Mouse (Mus musculus): ENCODE results near the gene Gm17428. TPM values are rescaled to one million over a fixed set of nuclear protein-coding genes. Genes with fewer than 3 reads are reported as not detected.
"Not testable (repeated sequence)": the region's sequence is repeated elsewhere in the genome, so short reads cannot be mapped to it uniquely, and the experiment has no call there.

The Gm17428 gene
- total RNA-seq, 1 experiment from 2014 or later, result not detected

DNA sequence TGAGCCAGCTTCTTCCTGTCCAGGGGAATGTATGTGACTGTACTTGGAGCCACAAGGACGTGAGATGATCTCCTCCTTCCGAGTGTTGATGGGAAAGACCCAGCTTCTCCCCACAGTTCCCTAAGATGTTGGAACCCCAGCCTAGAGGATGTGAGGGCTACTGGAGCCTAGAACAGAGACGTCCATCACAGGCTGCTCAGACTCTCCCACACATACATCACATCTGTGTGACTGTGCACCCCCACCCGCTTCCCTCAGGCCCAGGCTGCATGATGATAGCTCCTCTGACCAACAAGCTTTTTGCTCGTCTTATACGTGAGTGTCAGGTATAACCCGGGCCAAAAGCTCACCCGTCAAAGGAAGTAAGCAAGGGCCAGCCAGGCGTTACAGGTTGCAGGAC, 28.0 kb upstream of the Gm17428 start:
- no peak for ATAC-seq (ENCODE audit: extremely low read depth, insufficient number of reproducible peaks, low FRiP score, poor library complexity, severe bottlenecking)

DNA sequence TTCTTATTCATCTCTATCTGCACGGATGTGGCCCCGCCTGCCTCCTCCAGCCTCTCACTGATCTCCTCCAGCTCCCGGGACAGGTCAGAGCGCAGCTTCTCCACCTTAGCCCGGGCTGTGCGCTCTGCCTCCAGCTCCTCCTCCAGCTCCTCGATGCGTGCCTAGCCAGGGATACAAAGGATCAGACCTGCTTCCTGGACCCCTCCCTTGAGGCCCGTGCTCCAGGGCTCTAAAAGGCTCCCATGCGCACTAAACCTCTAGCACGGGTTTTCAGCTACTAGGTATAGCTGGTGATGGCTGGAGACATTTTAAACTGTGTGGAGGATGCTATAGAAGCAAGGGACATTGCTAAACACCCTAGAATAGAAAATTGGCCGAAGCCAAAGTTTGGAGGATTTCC, 26.2 kb upstream of the Gm17428 start:
- ATAC-seq (ENCODE audit: extremely low read depth, insufficient number of reproducible peaks, low FRiP score, poor library complexity, severe bottlenecking), result no peak

- no peak for ATAC-seq (ENCODE audit: extremely low read depth, insufficient number of reproducible peaks, low FRiP score, poor library complexity, severe bottlenecking)
Observed at GRCm38 (mm10) chr14:54951587-54951986, 25.1 kb upstream of the Gm17428 start.

GRCm38 (mm10) chr14:54953664-54954206, 23.0 kb upstream of the Gm17428 start:
- ATAC-seq (ENCODE audit: extremely low read depth, insufficient number of reproducible peaks, low FRiP score, poor library complexity, severe bottlenecking), result no peak

GRCm38 (mm10) chr14:54954474-54954873, 22.3 kb upstream of the Gm17428 start:
- ATAC-seq (ENCODE audit: extremely low read depth, insufficient number of reproducible peaks, low FRiP score, poor library complexity, severe bottlenecking), result no peak

GRCm38 (mm10) chr14:54955481-54955880, 21.3 kb upstream of the Gm17428 start:
- no peak for ATAC-seq (ENCODE audit: extremely low read depth, insufficient number of reproducible peaks, low FRiP score, poor library complexity, severe bottlenecking)

GRCm38 (mm10) chr14:54956533-54956932, 20.2 kb upstream of the Gm17428 start:
- no peak for ATAC-seq (ENCODE audit: extremely low read depth, insufficient number of reproducible peaks, low FRiP score, poor library complexity, severe bottlenecking)

DNA sequence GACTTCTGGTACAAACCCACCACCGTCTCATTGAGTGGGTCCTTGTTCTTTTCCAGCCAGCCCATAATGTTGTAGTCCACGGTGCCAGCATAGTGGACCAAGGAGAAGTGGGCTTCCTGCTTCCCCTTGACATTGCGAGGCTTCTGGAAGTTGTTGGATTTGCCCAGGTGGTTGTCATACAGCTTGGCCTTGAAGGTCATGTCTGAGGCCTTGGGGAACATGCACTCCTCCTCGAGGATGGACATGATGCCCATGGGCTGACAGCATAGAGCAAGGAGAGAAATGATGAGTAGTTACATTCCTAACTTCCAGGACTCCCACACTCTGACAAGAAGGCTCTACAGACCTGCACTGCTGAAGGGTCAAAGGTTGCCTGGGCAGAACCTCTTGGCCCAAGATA, 18.2 kb upstream of the Gm17428 start:
- no peak for ATAC-seq (ENCODE audit: extremely low read depth, insufficient number of reproducible peaks, low FRiP score, poor library complexity, severe bottlenecking)

GRCm38 (mm10) chr14:54959197-54959596, 17.5 kb upstream of the Gm17428 start:
- no peak for ATAC-seq (ENCODE audit: extremely low read depth, insufficient number of reproducible peaks, low FRiP score, poor library complexity, severe bottlenecking)

- ATAC-seq (ENCODE audit: extremely low read depth, insufficient number of reproducible peaks, low FRiP score, poor library complexity, severe bottlenecking), result not testable (repeated sequence)
Observed at GRCm38 (mm10) chr14:54959853-54960613, 16.7 kb upstream of the Gm17428 start.

DNA sequence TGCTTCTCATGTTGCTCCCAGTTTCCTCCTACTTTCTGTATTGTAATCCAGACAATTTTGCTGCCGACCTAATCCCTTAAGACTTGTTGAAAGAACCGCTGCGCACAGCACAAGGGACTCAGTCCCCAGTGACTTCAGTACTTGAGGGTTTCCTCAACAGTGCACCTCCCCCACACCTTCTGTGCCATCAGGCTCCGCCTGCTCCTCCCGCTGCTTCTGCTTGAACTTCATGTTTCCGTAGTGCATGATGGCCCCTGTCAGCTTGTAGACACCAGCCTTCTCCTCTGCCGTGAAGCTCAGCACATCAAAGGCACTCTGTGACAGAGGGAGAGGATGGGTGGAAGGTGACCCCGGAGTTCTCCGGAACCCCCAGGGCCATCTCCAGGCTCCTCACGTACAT, 16.0 kb upstream of the Gm17428 start:
- ATAC-seq (ENCODE audit: extremely low read depth, insufficient number of reproducible peaks, low FRiP score, poor library complexity, severe bottlenecking), result no peak

DNA sequence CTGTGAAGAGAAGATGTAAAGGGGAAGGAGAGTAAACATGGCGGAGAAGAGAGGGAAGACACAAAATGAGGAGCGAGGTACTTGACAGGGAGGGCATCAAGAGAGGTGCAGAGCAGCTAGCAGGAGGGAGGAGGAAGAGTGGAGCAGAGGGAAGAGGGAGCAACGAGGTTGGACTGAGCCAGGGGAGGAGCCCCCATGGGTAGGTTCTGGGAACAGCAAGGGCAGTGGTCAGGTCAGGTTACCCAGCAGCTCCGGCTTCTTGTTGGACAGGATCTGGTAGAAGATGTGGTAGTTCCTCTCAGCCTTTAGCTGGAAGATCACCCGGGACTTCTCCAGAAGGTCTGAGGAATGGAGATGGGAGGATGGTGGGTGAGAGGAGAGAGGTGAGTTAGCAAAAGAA, 15.2 kb upstream of the Gm17428 start:
- no peak for ATAC-seq (ENCODE audit: extremely low read depth, insufficient number of reproducible peaks, low FRiP score, poor library complexity, severe bottlenecking)

DNA sequence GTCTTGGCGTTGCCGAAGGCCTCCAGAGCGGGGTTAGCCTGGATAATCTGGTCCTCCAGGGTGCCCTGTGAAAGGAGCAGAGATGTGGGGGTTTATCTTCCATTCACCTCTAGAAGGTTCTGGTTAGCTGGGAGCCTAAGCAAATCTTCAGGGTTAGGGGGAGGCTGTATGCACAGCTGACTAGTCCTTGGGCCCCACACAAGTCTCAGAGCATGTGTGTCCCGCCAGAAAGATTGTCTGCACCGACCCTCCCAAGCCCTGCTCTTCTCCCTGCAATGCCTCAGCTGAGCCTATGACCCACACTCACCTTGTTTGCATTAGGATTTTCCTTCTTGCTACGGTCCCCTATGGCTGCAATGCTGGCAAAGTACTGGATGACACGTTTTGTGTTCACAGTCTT, 14.0 kb upstream of the Gm17428 start:
- ATAC-seq (ENCODE audit: extremely low read depth, insufficient number of reproducible peaks, low FRiP score, poor library complexity, severe bottlenecking), result no peak

GRCm38 (mm10) chr14:54963727-54964126, 13.0 kb upstream of the Gm17428 start:
- no peak for ATAC-seq (ENCODE audit: extremely low read depth, insufficient number of reproducible peaks, low FRiP score, poor library complexity, severe bottlenecking)

- ATAC-seq (ENCODE audit: extremely low read depth, insufficient number of reproducible peaks, low FRiP score, poor library complexity, severe bottlenecking), result no peak
Observed at GRCm38 (mm10) chr14:54965044-54965443, 11.7 kb upstream of the Gm17428 start.

GRCm38 (mm10) chr14:54965631-54966030, 11.1 kb upstream of the Gm17428 start:
- no peak for ATAC-seq (ENCODE audit: extremely low read depth, insufficient number of reproducible peaks, low FRiP score, poor library complexity, severe bottlenecking)

DNA sequence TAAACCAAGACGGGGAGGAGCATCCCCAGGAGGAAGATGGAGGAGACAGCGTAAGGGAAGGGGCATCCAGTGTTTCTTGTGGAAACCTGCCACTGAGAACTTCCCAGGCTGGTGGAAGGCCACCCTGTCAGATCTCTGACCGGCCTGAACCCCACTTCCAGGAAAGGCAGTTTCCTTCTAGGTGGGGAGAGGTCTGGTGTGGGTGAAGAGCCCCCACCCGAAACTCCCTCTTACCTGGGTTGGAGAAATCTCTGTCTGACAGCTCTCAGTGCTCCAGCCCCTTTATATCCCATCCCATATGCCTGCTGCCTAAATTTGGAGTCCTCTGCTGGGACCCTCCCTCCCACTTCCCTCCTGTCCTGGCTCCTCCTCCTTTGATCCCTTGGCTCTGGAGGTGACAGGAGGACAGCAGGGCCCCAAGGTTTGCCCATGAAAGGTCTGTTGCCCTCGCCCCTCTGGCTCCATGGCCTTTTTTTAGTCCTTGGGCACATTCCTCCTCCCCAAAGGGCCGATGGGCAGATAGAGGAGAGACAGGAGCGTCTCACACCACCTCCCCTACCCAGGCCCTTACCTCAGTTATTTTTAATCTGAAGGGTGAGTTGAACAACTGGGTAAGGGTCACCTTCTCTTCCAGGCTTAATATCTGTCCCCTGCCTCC, 10.3 kb upstream of the Gm17428 start, which contains the start of gene Myh6:
Gene Myh6, minus strand, starts transcription at position 608 of the 658 bp plus-strand sequence.
- ATAC-seq (ENCODE audit: extremely low read depth, insufficient number of reproducible peaks, low FRiP score, poor library complexity, severe bottlenecking), result no peak

- ATAC-seq (ENCODE audit: extremely low read depth, insufficient number of reproducible peaks, low FRiP score, poor library complexity, severe bottlenecking), result no peak
Observed at GRCm38 (mm10) chr14:54967874-54968273, 8.9 kb upstream of the Gm17428 start.

- ATAC-seq (ENCODE audit: extremely low read depth, insufficient number of reproducible peaks, low FRiP score, poor library complexity, severe bottlenecking), result no peak
Observed at GRCm38 (mm10) chr14:54968344-54968743, 8.4 kb upstream of the Gm17428 start.

GRCm38 (mm10) chr14:54972786-54973185, 3.9 kb upstream of the Gm17428 start:
- ATAC-seq (ENCODE audit: extremely low read depth, insufficient number of reproducible peaks, low FRiP score, poor library complexity, severe bottlenecking), result not testable (repeated sequence)

All from neutrophil, adult 5-6 weeks (primary cell).